Mouse (Mus musculus) embryo, embryonic 10.5 days (tissue): Measurements from ENCODE around the gene Lrguk.

Experiments
- DNase-seq: peaks from one replicate; pipeline ENCODE4 v3.0.0-alpha.2; 2015; ENCODE audit warnings: low spot score

The Lrguk gene

DNA sequence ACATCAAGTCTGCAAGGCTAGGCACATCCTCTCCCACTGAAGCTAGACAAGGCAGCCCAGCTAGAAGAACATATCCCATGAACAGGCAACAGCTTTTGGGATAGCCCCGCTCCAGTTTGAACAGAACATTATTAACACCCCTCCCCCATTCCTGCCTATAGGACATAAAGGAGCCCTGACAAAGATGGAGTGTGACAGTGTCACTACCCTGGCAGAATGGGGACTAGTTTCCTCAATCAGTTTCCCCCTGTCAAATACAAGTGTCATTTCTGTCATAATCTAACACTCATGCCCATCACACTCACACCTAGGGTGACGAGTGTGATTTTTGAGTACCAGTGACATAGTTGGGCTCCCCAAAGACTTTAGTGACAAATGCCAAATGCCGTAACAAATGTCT, 118.8 kb downstream of the Lrguk start:
- DNase-seq, result no peak

DNA sequence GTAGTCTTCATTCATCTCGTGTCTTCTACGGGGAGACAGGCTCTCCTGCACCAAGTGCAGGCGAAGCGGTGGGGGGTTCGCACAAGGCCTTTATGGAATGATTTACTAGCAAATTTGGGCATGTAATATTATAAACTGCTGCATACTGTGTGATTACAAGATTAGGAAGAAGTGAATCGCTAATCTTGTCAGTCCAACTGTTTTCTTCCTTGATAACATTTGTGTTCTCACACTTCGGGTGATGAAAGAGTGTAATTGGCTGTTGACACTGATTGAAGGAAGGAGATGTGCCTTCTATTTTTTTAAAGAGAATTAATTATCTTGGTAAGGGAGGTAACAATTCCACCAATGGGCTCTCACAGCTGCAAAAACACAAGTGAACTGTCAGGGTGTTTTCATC, 119.4 kb downstream of the Lrguk start:
- no peak for DNase-seq

DNA sequence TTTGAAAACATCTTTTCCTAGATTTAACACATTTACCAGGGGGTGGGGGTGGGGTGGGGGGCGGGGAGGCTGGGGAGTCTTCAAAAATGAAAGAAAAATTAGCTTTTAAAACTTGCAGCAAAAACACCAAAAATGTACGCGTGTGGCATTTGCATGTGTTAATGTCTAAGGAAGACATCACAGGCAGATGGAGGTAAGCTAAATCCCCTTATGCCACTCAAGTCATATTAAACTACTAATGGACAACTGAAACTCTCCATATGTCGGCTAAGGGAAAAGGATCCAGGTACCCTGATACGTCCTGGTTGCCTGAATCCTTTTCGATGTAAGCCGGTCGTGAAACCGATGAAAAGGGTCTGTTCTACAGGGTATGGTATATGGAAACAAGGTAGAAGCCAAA, 119.8 kb downstream of the Lrguk start:
- no peak for DNase-seq

DNA sequence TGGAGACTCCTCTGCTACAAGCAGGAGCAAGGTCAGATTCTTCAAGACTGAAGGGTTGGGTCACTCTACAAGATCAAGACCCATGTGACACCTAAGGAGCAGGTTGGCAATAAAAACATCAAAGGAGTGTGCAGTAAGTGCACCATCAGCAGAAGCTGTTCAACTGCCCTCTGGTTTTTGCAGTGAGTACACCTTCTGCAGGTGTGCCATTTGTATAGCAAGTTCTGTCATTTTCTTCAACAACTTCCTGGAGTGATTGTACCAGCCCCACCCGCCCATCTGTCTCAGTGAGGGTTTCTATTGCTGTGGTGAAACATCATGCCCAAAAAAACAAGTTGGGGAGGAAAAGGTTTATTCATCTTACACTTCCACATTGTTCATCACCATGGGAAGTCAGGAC, 120.6 kb downstream of the Lrguk start:
- DNase-seq, result no peak

DNA sequence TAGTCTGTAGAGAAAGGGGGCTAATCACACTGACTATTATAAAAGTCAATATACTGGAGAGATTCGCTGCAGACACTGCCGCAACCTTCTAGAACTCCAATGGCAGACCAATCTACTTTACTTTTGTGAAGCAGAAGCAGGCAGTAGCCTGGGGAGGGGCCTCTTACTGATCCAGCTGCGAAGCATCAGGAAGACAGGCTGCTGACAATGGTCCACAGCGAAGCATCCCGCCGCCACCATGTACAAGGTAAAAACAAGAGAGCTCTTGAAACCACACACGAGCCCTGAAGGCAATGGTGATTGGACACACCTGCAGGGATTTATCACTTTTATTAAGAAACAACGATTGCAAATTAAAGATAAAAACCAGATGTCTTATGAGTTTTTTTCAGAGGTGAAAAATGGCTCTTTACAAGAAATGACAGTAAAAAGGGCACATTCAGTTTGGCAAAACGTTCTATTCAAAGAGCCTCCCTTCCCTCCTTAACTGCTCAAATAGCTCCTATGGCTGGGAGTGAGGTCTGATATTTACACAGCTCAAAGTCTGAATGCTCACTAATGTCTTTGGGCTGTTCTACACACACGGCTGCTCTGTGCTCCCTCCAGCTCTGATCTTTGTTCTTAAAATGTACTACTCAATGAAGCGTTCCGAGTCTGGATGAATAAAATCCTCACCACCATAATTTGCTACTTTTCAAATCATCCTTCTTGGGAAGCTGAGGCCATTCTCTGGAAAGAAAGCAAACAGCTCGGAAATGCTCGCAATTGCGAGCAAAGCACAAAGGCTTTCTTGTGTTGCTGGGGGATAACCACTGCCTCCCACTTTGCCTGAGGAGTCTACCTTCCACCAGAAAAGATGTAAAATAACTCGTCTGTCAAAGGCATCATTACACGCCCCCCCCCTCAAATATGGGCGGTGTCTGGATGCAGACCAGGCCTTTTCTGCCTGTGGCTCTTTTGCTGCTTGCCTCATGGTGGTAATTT, 124.1 kb downstream of the Lrguk start:
- no peak for DNase-seq

DNA sequence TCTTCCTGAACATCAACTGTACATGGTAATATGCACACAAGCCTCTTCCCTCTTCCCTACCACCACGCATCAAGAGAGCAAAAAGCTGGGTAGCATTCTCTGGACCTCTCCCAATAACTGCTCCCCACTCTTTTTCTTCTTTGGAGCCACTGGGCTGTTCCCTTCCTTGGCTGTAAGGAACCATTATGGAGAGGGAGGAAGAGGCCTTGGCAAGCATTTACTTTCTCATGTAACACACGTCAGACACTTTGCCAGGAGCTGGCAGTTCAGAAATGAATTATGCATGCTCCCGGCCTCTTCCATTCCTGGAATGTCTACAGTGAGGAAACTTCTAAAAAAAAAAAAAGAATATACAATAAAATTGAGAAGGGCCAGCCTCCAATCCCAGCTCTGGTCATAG, 125.0 kb downstream of the Lrguk start:
- no peak for DNase-seq

DNA sequence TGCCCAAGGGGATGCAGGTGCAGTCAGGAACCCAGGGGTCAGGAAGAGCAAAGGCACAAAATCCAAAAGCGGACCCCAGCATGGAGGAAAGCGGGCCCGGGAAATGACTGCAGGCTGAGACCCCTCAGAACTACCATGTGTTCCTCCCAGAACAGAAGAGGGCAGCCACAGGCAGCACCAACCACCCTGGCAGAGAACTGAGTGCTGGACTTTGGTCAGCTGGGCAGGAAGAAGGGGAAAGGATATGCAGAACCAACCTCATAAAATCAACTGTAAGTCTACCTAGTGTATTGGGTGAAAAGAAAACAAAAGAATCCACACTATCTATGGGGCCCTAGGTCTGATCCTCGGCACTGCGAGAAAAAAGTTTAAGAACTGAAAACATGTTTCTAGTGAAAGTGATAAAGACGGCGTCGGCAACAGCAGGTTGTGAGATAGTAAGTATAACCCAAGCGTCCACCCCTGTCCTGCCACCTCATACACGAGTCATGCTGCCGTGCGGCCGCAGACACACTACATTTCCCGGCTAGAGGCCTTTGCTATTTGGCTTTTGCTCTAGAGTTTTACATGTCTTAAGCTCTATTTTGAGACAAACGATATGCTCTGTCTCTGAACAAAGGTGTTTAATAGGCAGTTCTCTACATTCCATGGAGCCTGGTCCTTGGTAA, 126.0 kb downstream of the Lrguk start:
- no peak for DNase-seq

DNA sequence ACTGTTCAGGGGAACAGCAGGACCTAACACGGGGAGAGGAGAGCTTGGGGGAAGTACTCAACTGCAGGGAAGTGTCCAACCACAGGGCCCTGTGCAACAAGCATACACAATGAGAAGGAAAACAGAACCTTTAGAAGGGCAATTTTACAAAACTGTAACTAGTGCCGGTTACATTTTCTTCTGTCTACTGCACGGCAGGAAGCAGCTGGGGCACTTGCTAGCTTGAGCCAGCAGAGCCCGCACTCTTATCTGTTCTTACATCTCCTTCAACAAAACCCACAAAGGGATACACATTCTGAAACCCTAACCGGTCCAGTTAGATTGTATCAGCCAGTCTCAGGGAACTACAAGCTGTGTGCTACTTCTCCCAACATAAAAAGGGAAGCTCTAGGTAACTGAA, 126.8 kb downstream of the Lrguk start:
- DNase-seq, result no peak

DNA sequence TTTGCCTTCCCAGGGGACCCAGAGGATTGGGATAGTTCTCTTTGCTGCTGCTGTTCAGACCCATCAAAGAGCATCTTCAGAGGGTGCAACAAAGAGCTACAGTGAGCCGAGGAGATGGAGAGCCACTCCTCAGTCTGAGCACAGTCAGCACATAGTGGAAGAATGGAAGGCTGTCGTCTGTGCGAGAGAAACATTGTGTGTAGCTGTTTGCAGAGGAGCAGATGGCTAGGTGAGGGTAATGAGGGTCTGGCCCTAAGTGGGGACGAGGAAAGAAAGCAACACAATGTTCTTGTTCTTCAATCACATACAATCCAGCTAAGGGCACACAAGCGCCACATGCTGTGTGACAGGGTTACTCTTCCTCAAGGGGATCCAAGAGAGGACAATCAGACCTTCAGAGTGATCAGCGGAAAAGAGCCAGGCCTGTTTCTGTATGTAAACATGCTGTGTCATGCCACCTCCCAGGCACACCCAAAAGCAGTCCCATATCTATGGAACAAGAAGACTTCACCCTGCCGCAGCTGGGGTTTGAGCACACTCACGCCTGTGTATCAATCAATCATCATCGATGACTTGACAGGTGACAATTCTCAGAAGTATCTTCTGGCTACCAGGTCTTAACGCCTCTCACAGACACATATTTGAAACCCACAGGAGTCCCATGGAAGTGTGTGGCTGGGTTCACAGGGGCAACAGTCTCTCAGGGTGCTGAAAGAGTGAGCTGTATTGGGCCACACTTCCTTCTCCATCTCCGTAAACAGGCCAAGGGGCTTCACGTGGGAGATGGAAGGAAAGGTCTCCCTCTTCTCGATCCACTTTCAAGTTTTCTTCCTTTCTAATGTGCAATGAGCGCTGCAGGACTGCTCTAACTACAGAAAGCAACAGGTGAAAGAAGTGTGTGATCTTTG, 127.8 kb downstream of the Lrguk start:
- DNase-seq, result no peak

DNA sequence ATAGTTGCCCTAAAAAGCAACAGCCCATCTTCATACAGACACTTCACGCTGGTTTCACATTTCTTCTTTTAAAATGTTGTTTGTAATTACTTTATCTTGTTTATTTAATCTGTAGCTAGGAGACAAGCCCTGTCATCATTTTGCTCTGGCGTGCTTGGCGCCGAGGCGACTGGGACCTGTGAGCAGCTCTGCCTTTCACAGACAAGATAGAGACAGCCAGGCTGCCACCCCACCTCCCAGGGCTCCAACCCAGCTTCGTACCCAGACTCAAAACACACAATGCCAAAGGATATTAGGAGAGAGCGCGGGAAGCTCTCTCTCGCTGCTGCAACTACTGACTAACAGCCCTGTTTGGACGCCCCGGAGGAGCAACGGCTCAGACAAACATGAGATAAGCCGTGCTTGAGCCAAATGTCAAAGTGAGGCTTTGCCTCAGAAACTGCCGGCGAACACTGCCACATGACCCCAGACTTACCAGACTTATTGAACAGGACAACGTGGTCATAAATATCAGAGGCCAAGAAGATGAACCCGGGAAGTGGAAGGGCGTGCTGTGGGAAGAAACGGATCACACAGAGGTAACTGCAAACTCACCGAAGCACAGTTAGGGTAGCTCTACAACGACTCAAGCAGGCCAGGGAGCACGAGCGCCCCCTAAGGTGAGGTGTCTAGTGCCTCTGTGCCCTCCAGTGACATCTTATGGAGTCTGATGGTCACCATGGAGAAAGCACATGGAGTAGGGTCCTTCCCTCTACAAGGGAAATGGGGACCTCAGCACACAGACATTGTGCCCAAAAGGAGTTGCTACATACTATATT, 131.0 kb downstream of the Lrguk start:
- no peak for DNase-seq

DNA sequence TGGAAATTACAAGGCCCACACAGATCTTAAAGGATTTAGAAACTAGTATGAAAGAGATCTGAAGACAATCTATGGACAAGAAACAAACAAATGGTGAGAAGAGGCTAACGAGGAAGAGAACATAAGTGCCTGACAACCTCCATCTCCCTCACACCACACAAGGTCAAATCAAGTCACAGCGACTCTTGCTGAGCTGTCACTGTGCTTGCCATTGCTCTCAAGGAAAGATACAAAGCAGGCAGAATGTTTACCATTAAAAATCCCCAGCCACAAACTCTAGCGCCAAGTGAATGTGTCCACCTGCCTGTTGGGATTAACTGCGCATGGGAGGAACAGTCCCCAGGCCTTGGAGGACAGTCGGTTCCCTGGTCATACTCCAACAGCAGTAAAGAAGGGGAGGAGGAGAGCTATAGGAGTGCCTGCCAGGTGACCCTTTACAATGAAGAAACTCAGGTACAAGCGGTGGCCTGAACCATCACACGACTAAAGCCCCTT, 131.6 kb downstream of the Lrguk start:
- no peak for DNase-seq

DNA sequence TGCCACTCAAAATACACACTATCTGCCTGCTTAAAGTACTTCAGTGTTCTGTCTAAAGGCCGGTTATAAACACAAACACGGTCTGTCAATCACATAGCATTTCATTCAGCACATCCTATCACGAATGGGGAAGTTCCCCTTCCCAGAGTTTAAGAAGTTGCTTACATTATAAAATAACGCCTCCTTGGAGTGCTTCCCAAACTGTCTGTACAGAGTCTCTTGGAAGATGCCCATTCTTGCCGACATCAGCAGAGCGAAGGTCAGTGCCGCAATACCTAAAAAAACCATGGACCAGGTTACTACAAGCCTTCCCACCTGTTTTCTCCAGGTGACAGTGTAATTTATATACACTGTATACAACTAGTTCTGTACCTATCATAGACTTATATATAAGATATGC, 132.3 kb downstream of the Lrguk start:
- no peak for DNase-seq

DNA sequence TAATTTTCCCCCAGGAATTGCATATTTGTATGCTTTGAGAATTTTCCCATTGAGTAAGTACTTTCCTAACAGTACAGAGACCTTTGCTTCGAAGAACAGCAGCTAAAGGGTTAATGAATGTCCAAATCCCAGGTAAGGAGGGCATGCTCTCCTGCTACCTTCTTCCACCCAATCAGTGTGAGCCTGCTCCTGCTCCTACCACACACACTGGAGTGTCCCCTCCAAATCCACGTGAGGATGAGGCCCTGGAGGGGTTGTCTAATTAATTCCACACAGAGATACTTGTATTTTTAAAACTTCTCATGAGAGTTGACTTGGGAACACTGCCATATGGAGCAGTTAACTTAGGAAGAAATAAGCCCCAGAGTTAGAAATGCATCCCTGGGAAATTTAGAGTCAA, 133.4 kb downstream of the Lrguk start:
- DNase-seq, result no peak

DNA sequence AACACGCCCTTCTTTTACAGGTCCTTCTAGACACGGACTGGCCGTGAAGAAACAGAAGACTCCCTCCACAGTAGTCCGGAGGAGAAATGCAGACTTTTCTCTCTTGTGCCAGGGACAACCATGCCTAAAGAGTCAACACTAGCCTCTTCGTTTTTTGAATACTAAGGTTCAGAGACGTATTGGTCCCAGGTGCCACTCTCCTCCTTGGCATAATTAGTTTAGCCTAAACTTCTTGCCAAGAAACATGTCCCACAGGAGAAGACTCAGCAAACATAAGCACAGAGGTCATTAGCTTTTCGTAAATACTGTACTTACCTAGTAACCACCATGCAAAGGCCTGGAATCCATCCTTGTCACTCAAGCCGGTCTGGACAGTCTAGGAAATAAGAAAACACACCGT, 133.8 kb downstream of the Lrguk start:
- DNase-seq, result no peak

DNA sequence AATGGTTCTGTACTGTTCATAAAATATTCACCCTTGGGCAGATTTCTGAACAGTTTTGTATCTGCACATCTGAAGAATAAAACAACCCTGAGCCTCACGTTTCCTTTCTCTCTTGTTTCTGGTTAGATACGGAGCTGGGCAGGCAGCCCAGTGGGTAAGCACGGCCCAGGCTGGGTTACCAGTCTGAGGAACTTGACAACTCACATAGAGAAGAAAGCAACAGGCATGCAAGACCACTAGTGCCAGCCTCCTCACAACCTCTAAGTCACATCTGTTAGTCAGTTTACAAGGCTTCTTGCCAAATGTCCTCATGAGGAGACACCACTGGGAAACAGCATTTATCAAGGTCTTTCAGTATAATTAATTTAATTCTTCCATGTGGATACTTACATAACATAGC, 139.6 kb downstream of the Lrguk start:
- no peak for DNase-seq

DNA sequence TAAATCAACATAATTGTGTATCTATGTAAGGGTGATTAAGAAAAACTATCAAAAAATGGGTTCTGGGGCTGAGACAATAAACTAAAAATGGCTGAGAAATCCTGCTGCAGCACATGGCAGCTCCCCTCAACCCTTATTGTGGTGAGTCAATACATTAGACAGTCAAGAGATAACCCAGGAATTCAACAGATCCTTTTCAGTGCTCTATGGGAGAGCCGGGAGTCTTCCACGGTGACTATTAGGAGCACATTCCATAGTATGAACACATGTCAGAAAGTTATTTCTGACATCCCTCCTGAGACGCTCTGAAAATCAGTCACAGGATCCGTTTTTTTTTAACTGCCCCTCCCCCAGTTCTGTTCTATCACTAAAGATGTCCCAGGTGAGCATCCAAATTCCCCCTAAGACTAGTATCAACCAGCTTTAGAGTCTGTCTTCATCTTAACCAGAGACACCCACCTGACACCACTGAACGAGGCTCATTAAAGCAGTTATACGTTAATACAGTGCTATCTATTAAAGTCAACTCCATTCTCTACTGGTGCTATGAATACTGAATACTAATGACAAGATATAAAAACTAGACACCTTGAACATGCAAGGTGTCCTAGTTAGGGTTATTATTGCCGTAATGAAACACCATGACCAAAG, 141.7 kb downstream of the Lrguk start:
- no peak for DNase-seq

DNA sequence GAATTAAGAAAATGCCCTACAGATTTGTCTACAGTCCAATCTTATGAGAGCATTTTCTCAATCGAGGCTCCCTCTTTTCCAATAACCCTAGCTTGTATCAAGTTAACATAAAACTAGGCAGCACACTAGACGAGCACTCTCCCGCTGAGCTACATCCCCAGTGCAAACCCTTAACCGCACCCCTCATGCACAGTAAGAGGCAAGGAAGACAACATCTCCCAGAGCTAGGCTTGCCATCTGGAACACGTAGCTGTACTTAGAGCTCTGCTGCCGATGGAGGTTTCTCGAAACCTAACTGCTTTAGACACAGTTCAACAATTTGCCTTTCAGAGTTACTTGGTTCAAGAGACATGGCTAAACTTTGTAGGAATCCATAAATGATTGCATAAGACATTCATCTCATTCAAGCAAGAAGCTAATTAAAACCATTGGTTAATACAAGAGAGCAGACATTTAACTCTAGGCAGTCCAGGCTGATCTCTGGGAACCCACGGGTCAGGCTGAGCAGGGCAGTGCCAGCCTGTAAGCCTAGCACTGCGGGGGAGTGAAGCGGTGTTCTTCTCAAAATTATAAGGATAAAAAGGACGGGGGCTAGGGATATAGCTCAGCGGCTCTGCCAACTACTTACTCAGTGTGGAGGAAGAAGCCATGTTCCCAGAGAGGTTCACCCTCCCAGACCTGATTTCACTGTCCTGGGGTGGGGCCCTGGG, 142.7 kb downstream of the Lrguk start:
- DNase-seq, result no peak

DNA sequence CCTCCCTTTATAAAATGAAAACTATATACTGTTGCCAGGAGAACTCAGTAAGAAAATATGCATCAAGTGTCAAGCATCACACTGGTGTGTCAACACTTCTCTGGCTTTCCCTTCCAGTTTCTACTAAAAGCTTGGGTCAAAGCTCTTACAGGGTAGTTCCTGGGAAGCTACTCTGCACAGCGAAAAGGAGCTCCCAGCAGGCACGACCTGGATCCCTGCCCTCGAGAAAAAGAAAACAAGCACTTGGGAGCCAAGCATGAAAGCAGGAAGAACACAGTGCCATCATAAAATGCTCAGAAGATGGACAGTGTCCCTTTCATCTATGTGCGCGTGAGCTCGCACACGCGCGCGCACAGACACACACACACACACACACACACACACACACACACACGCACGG, 144.0 kb downstream of the Lrguk start:
- no peak for DNase-seq

DNA sequence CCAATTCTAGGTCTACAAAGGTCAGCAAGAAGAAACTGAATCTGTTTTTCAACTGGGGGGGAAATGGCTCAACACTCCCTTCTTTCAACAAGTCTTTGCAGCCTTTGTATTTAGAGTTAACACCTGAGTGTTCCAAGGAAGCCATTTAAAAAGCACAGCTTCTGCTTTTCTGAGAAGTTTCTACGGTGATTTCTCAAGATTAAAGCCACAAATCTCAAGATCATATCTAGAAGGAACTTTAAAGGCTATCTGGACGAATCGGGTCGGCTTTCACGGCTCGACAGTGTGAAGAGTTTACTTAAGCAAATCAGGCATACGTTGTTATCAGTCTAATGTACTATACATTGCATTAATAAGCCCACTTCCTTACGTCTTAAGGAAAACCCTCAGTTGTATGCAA, 145.5 kb downstream of the Lrguk start:
- no peak for DNase-seq
